Mouse (Mus musculus): ENCODE results near the gene Clcn6. TPM values are rescaled to one million over a fixed set of nuclear protein-coding genes. Genes with fewer than 3 reads are reported as not detected.
"Not testable (repeated sequence)": the region's sequence is repeated elsewhere in the genome, so short reads cannot be mapped to it uniquely, and the experiment has no call there.

The Clcn6 gene
- total and polyA plus RNA-seq, 2 experiments from 2014 or later, result 26.5 to 64.9 TPM

GRCm38 (mm10) chr4:148046450-148047031 is 7.9 kb upstream of the Clcn6 start:
- ATAC-seq (ENCODE audit: low FRiP score), result no peak
- Histone ChIP-seq H3K9me3 (ENCODE audit: low read length) (no peaks in the 10 kb centered on the region), H3K4me1 (ENCODE audit: insufficient read depth, low read length) (peaks cover 4% of the 10 kb centered on the region; the same call in 1 of the 2 replicates), H3K27me3 (ENCODE audit: insufficient read depth, low read length) (no peaks in the 10 kb centered on the region), H3K4me2 (ENCODE audit: low read depth, low read length, poor library complexity, severe bottlenecking) (no peak overlapping the region), H3K4me3 (ENCODE audit: low read depth, low read length) (no peak overlapping the region), H3K9ac (replicated peaks; ENCODE audit: low read length, poor library complexity, severe bottlenecking) (no peak overlapping the region), H3K27ac (ENCODE audit: low read depth, low read length) (no peak overlapping the region), H3K36me3 (ENCODE audit: insufficient read depth, low read length) (peaks cover 39% of the 10 kb centered on the region)
- WGBS, result 40% methylated on average over 4 of the region's 4 CpGs
- no peak for TF ChIP-seq CTCF (IDR thresholded peaks at IDR 0.05)
- DNase-seq (ENCODE audit: low spot score), result no peak

GRCm38 (mm10) chr4:148044113-148044512 is 5.5 kb upstream of the Clcn6 start:
- H3K36me3 ChIP-seq (ENCODE audit: insufficient read depth, low read length), result peaks cover 30% of the 10 kb centered on the region
- no peaks in the 10 kb centered on the region for H3K27me3 ChIP-seq (ENCODE audit: insufficient read depth, low read length)
- H3K4me2 ChIP-seq (ENCODE audit: low read depth, low read length, poor library complexity, severe bottlenecking), result no peak overlapping the region
- DNase-seq (ENCODE audit: low spot score) (no peak), ATAC-seq (ENCODE audit: low FRiP score) (no peak)
- 100% methylated on average over 2 of the region's 2 CpGs for WGBS
- no peak for TF ChIP-seq CTCF (IDR thresholded peaks at IDR 0.05)
- H3K4me3 ChIP-seq (ENCODE audit: low read depth, low read length), result no peak overlapping the region
- H3K27ac ChIP-seq (ENCODE audit: low read depth, low read length), result no peak overlapping the region
- no peak overlapping the region for H3K9ac ChIP-seq (replicated peaks; ENCODE audit: low read length, poor library complexity, severe bottlenecking)
- peaks cover 16% of the 10 kb centered on the region for H3K4me1 ChIP-seq (ENCODE audit: insufficient read depth, low read length)
- no peaks in the 10 kb centered on the region for H3K9me3 ChIP-seq (ENCODE audit: low read length)

GRCm38 (mm10) chr4:148043327-148043726 is 4.7 kb upstream of the Clcn6 start:
- Histone ChIP-seq H3K36me3 (ENCODE audit: insufficient read depth, low read length) (peaks cover 24% of the 10 kb centered on the region), H3K4me1 (ENCODE audit: insufficient read depth, low read length) (peaks cover 16% of the 10 kb centered on the region)
- not testable (repeated sequence) for H3K9me3 ChIP-seq (ENCODE audit: low read length); ATAC-seq (ENCODE audit: low FRiP score); DNase-seq (ENCODE audit: low spot score); H3K27ac ChIP-seq (ENCODE audit: low read depth, low read length); H3K27me3 ChIP-seq (ENCODE audit: insufficient read depth, low read length); H3K9ac ChIP-seq (replicated peaks; ENCODE audit: low read length, poor library complexity, severe bottlenecking); H3K4me3 ChIP-seq (ENCODE audit: low read depth, low read length); H3K4me2 ChIP-seq (ENCODE audit: low read depth, low read length, poor library complexity, severe bottlenecking)
- 86% methylated on average over 6 of the region's 8 CpGs for WGBS

GRCm38 (mm10) chr4:148041611-148042191 is 3.1 kb upstream of the Clcn6 start:
- ATAC-seq (ENCODE audit: low FRiP score) (no peak), DNase-seq (ENCODE audit: low spot score) (no peak)
- peaks cover 18% of the 10 kb centered on the region for H3K36me3 ChIP-seq (ENCODE audit: insufficient read depth, low read length)
- WGBS, result 6% methylated on average over 16 of the region's 16 CpGs
- peak overlapping the region; percentile 77 for H3K4me2 ChIP-seq (ENCODE audit: low read depth, low read length, poor library complexity, severe bottlenecking)
- H3K4me1 ChIP-seq (ENCODE audit: insufficient read depth, low read length), result peaks cover 20% of the 10 kb centered on the region
- no peaks in the 10 kb centered on the region for H3K9me3 ChIP-seq (ENCODE audit: low read length)
- peak overlapping the region; percentile 37 for H3K4me3 ChIP-seq (ENCODE audit: low read depth, low read length)
- H3K27ac ChIP-seq (ENCODE audit: low read depth, low read length), result peak overlapping the region; percentile 13; the same call in 1 of the 2 replicates
- no peak for TF ChIP-seq CTCF (IDR thresholded peaks at IDR 0.05)
- H3K27me3 ChIP-seq (ENCODE audit: insufficient read depth, low read length), result no peaks in the 10 kb centered on the region
- H3K9ac ChIP-seq (replicated peaks; ENCODE audit: low read length, poor library complexity, severe bottlenecking), result peak overlapping the region; percentile 48; the same call in 1 of the 2 replicates

GRCm38 (mm10) chr4:148040933-148041610 is 2.5 kb upstream of the Clcn6 start:
- Histone ChIP-seq H3K9ac (replicated peaks; ENCODE audit: low read length, poor library complexity, severe bottlenecking) (peak overlapping the region; percentile 48), H3K27ac (ENCODE audit: low read depth, low read length) (peak overlapping the region; percentile 13; the same call in 1 of the 2 replicates), H3K4me2 (ENCODE audit: low read depth, low read length, poor library complexity, severe bottlenecking) (peak overlapping the region; percentile 77), H3K36me3 (ENCODE audit: insufficient read depth, low read length) (peaks cover 18% of the 10 kb centered on the region), H3K4me1 (ENCODE audit: insufficient read depth, low read length) (peaks cover 20% of the 10 kb centered on the region), H3K9me3 (ENCODE audit: low read length) (no peaks in the 10 kb centered on the region), H3K27me3 (ENCODE audit: insufficient read depth, low read length) (no peaks in the 10 kb centered on the region), H3K4me3 (ENCODE audit: low read depth, low read length) (peak overlapping the region; percentile 37)
- ATAC-seq (ENCODE audit: low FRiP score), result no peak
- WGBS, result 1% methylated on average over 18 of the region's 19 CpGs
- DNase-seq (ENCODE audit: low spot score), result peak; percentile 53
- TF ChIP-seq CTCF (IDR thresholded peaks at IDR 0.05), result no peak
